ENCODE assay signal across 15 mouse cellular contexts in the genomic region with DNA sequence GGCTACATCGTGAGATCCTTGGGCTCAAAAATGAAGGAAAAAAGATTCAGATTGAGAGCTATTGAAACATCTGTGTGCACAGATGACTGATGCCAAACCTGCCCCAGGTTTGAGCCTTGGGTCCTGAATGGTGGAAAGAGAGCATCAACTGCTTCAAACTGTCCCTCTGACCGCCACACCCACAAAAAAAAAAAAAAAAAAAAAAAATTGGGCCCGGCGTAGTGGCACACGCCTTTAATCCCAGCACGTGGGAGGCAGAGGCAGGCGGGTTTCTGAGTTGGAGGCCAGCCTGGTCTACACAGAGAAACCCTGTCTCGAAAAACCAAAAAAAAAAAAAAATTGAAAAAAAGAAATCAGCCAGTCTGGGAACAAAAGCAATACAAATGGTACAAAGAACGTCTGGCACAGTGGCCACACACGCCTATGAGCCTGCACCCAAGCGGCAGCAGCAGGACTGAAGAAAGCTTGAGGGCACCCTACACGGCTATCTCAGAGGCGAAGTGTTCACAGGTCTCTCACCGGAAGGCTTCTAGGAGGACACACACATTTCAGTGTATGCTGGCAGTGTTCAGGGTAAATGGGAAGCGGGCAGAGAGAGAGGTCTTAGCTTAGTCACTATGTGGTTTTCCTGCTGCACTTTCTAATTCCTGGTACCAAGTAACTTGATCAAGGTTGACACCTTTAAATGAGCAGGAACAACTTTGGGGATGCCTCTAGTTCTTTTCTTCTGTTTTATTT.
"Had no signal": no experiment of that assay in that cellular context is flagged by ENCODE, and none has a peak within 500 bp of the region (broad histone marks: within the 10 kb centered on the region; RNA-seq: fewer than 3 reads in every experiment).

No protein-coding gene starts in this region.

- H3K9ac ChIP-seq: limb, embryonic 12.5 days; liver, embryonic 12.5 days; lung, embryonic 14.5 days; midbrain, embryonic 15.5 days; neural tube, embryonic 15.5 days had no signal

- H3K4me3 ChIP-seq: limb, embryonic 12.5 days; liver, embryonic 12.5 days; midbrain, embryonic 10.5 days; midbrain, embryonic 15.5 days; neural tube, embryonic 15.5 days had no signal

- H3K27ac ChIP-seq: kidney, postnatal 0 days; limb, embryonic 12.5 days; liver, embryonic 12.5 days; macrophage; midbrain, embryonic 10.5 days; midbrain, embryonic 15.5 days; neural tube, embryonic 15.5 days; stomach, postnatal 0 days had no signal

- ATAC-seq: intestine, postnatal 0 days; liver, embryonic 12.5 days; midbrain, embryonic 15.5 days had no signal

- H3K9me3 ChIP-seq: limb, embryonic 12.5 days; liver, embryonic 12.5 days; midbrain, embryonic 10.5 days; midbrain, embryonic 15.5 days; neural tube, embryonic 15.5 days had no signal

- DNase-seq: kidney, adult 8-10 months; kidney, postnatal 36 days; layer of hippocampus, adult 9-11 months; lung, embryonic 14.5 days; lung, postnatal 10 days; thymus, postnatal 4 days had no signal

- H3K36me3 ChIP-seq: midbrain, embryonic 15.5 days; neural tube, embryonic 15.5 days had no signal

- H3K27me3 ChIP-seq: limb, embryonic 12.5 days; liver, embryonic 12.5 days; midbrain, embryonic 15.5 days; neural tube, embryonic 15.5 days had no signal

- H3K4me2 ChIP-seq: limb, embryonic 12.5 days; liver, embryonic 12.5 days; lung, embryonic 14.5 days; midbrain, embryonic 15.5 days; neural tube, embryonic 15.5 days had no signal
